Comparison of ENCODE assay signal across 24 mouse cellular contexts in genomic region chr13:30953580-30953979, GRCm38 (mm10). TPM values are rescaled to one million over a fixed set of nuclear protein-coding genes. Genes with fewer than 3 reads are reported as not detected.
A peak's percentile ranks its signal among the peaks of the same experiment; 100 is the strongest.
DNase-seq lines count a peak whose midpoint lies in the region; ATAC-seq and TF ChIP-seq lines count a peak whose summit lies in the region.
"Had no signal": no experiment of that assay in that cellular context is flagged by ENCODE, and none has a peak within 500 bp of the region (broad histone marks: within the 10 kb centered on the region; RNA-seq: fewer than 3 reads in every experiment).

No protein-coding gene starts in this region.

- H3K36me3 ChIP-seq in CH12.LX (replicated peaks in 1 of 2; ENCODE audit: control insufficient read depth in 1 of 2, insufficient read depth in 1 of 2, low read length in 1 of 2): peaks cover 0 to 43% of the 10 kb centered on the region in 2 experiments
- no peaks in the 10 kb centered on the region for H3K36me3 ChIP-seq in thymus, adult 2 months (ENCODE audit: control insufficient read depth, insufficient read depth, low read length)
- H3K36me3 ChIP-seq: embryonic facial prominence, embryonic 12.5 days had no signal

- in situ Hi-C loops in CH12.LX (cut with MboI; ENCODE audit: low pct_ligation_motif_present, low pct_unique_long_range_greater_than_20kb, low sequenced_read_pairs): no loop called here

- TF ChIP-seq EP300 in CH12.LX (IDR thresholded peaks at IDR 0.05; ENCODE audit: low read length): no peak

- H3K4me1 ChIP-seq in CH12.LX (ENCODE audit: control insufficient read depth in 1 of 2, insufficient read depth in 2 of 2): peaks cover 7 to 34% of the 10 kb centered on the region in 2 experiments
- no peaks in the 10 kb centered on the region for H3K4me1 ChIP-seq in thymus, adult 2 months (replicated peaks; ENCODE audit: control insufficient read depth, insufficient read depth, low read length)
- H3K4me1 ChIP-seq: embryonic facial prominence, embryonic 10.5 days; embryonic facial prominence, embryonic 12.5 days had no signal

- peak; percentile 79 for ATAC-seq in CD4-positive, CD25-positive, alpha-beta regulatory T cell, adult 4 months
- ATAC-seq: forebrain, embryonic 14.5 days; forebrain, embryonic 16.5 days had no signal

- peaks cover 6% of the 10 kb centered on the region for H3K9me3 ChIP-seq in CH12.LX (replicated peaks; ENCODE audit: low read length)
- H3K9me3 ChIP-seq: embryonic facial prominence, embryonic 12.5 days had no signal

- dilution Hi-C loops in CH12.LX (cut with MboI; ENCODE audit: extremely low pct_ligation_motif_present, extremely low pct_unique_long_range_greater_than_20kb, low sequenced_read_pairs): no loop called here

- peaks cover 22% of the 10 kb centered on the region for H3K79me2 ChIP-seq in CH12.LX (replicated peaks; ENCODE audit: control insufficient read depth, extremely low read depth, insufficient read depth, poor library complexity, severe bottlenecking)

- TF ChIP-seq RAD21 in CH12.LX (IDR thresholded peaks at IDR 0.05; ENCODE audit: low read depth, low read length): no peak

- DNase-seq in CH12.LX (ENCODE audit: extremely low read depth): no peak
- peak; percentile 63 for DNase-seq in induced T-regulatory cell, adult 2 months (ENCODE audit: low read depth)
- no peak for DNase-seq in ovary, postnatal 14 days (ENCODE audit: low spot score)
- DNase-seq in gastrocnemius, adult 18-20 months (ENCODE audit: low spot score): no peak
- no peak for DNase-seq in thymus, adult 2 months
- DNase-seq: adrenal gland, adult 8-10 months; adrenal gland, postnatal 14 days; adrenal gland, postnatal 36 days; cerebellum, adult 11-12 months; cerebellum, adult 2 months; cerebellum, adult 9-10 months; cerebellum, postnatal 10 days; cerebellum, postnatal 25 days had no signal

- no peak overlapping the region for H3K27ac ChIP-seq in CH12.LX (ENCODE audit: insufficient read depth, low read depth)
- no peak overlapping the region for H3K27ac ChIP-seq in thymus, adult 2 months (ENCODE audit: control insufficient read depth, insufficient read depth, low read length)
- H3K27ac ChIP-seq: embryonic facial prominence, embryonic 10.5 days; embryonic facial prominence, embryonic 12.5 days had no signal

- 67% methylated on average over 1 of the region's 1 CpGs for WGBS in thymus, adult 2 months

- H3K9ac ChIP-seq in CH12.LX (ENCODE audit: insufficient read depth, low read depth): no peak overlapping the region
- H3K9ac ChIP-seq: embryonic facial prominence, embryonic 12.5 days had no signal

- TF ChIP-seq POLR2A in CH12.LX (IDR thresholded peaks at IDR 0.05; ENCODE audit: low read depth, low read length): no peak
- no peak for TF ChIP-seq POLR2A in thymus, adult 2 months (IDR thresholded peaks at IDR 0.05; ENCODE audit: control insufficient read depth, extremely low read depth, insufficient read depth, low read length, poor library complexity)

- no peak for TF ChIP-seq CTCF in CH12.LX (conservative IDR thresholded peaks at IDR 0.05 in 1 of 2, IDR thresholded peaks at IDR 0.05 in 1 of 2; ENCODE audit: low read depth in 2 of 2, low read length in 2 of 2)
- TF ChIP-seq CTCF in thymus, adult 2 months (IDR thresholded peaks at IDR 0.05; ENCODE audit: borderline replicate concordance, control insufficient read depth, extremely low read depth, insufficient read depth, low read length, poor library complexity): no peak

- peak overlapping the region; percentile 67 for H3K4me2 ChIP-seq in CH12.LX (ENCODE audit: insufficient read depth, low read depth, poor library complexity, severe bottlenecking)
- H3K4me2 ChIP-seq: embryonic facial prominence, embryonic 12.5 days had no signal

- no peak overlapping the region for H3K4me3 ChIP-seq in CH12.LX (replicated peaks in 1 of 3; ENCODE audit: low read depth in 2 of 3, low read length in 2 of 3, poor library complexity in 1 of 3)
- no peak overlapping the region for H3K4me3 ChIP-seq in thymus, adult 2 months (ENCODE audit: control insufficient read depth, insufficient read depth, low read length)
- H3K4me3 ChIP-seq: embryonic facial prominence, embryonic 10.5 days; embryonic facial prominence, embryonic 12.5 days had no signal

- no peaks in the 10 kb centered on the region for H3K27me3 ChIP-seq in CH12.LX (replicated peaks)
- no peaks in the 10 kb centered on the region for H3K27me3 ChIP-seq in thymus, adult 2 months (ENCODE audit: control insufficient read depth, insufficient read depth, low read length)
- H3K27me3 ChIP-seq: embryonic facial prominence, embryonic 12.5 days had no signal

TF ChIP-seq in CH12.LX, 34 proteins besides CTCF, POLR2A, EP300 and RAD21:
- TF ChIP-seq CHD1 (IDR thresholded peaks at IDR 0.05; ENCODE audit: low read depth, low read length) (no peak), BHLHE40 (IDR thresholded peaks at IDR 0.05; ENCODE audit: low read depth, low read length) (no peak), IRF4 (IDR thresholded peaks at IDR 0.05; ENCODE audit: low read depth, low read length) (peak; percentile 22; the same call in 1 of the 2 replicates)

RNA-seq across cellular contexts. Expression of gene Hus1b, which starts 6.0 kb away (rescaled TPM):
- under 1 TPM; 0.46 to 0.73 TPM for polyA plus RNA-seq in CD4-positive, CD25-positive, alpha-beta regulatory T cell, adult 4 months (2017; shearing (Covaris generic))
- total RNA-seq in CH12.LX (2012; rRNA removed) (7.3 and 8.1 TPM in 2 replicates), CH12.LX (2014; rRNA removed) (17.8 and 18.2 TPM in 2 replicates)
- 9.0 and 9.4 TPM in 2 replicates for polyA plus RNA-seq in CH12.LX (2012; ENCODE audit: insufficient read length, low read depth)
- total RNA-seq in gastrocnemius, adult 18-20 months (2021): not detected
- polyA plus RNA-seq in thymus, adult 2 months (2012; rRNA removed): 0.77 and 1.1 TPM in 2 replicates
- polyA plus RNA-seq: embryonic facial prominence, embryonic 14.5 days; forebrain, embryonic 11.5 days; forebrain, embryonic 16.5 days had no signal

RNA-seq across cellular contexts. Expression of gene Exoc2, which starts 20.3 kb away (rescaled TPM):
- polyA plus RNA-seq in CD4-positive, CD25-positive, alpha-beta regulatory T cell, adult 4 months (2017; shearing (Covaris generic)): 100 to 1,000 TPM in 1 of 2 experiments, 10 to 100 TPM in 1; 68.2 to 103 TPM
- total RNA-seq in CH12.LX (2012; rRNA removed) (26.5 and 29.7 TPM in 2 replicates), CH12.LX (2014; rRNA removed) (33.0 and 36.0 TPM in 2 replicates)
- 18.6 and 21.1 TPM in 2 replicates for polyA plus RNA-seq in CH12.LX (2012; ENCODE audit: insufficient read length, low read depth)
- total RNA-seq in gastrocnemius, adult 18-20 months (2021): 10 to 100 TPM; 12.5 to 13.3 TPM
- polyA plus RNA-seq in thymus, adult 2 months (2012; rRNA removed): 25.7 and 25.9 TPM in 2 replicates

RNA-seq across cellular contexts. Expression of gene Gm5447, which starts 20.4 kb away (rescaled TPM):
- polyA plus RNA-seq in CD4-positive, CD25-positive, alpha-beta regulatory T cell, adult 4 months (2017; shearing (Covaris generic)): not detected
- total RNA-seq in CH12.LX (2012; rRNA removed) (not detected in 2 replicates), CH12.LX (2014; rRNA removed) (not detected in 2 replicates)
- polyA plus RNA-seq in CH12.LX (2012; ENCODE audit: insufficient read length, low read depth): 0.14 TPM in 1 of 2 replicates, not detected in the other
- total RNA-seq in gastrocnemius, adult 18-20 months (2021): not detected
- polyA plus RNA-seq in thymus, adult 2 months (2012; rRNA removed): not detected in 2 replicates
- total RNA-seq: adrenal gland, adult 18-20 months; adrenal gland, postnatal 14 days; adrenal gland, postnatal 36 days; ES-E14; MEL had no signal
- polyA plus RNA-seq: cerebellum, adult 2 months; cortical plate, adult 2 months; forebrain, embryonic 11.5 days; forebrain, embryonic 14.5 days had no signal
